Mouse (Mus musculus) WW6 (cell line): ENCODE results near the gene Gm11213.

Experiments
- DNase-seq: peaks from one replicate; pipeline ENCODE4 v3.0.0-alpha.2; 2013; ENCODE audit warnings: low read depth, low spot score

Gm11213 gene

DNA sequence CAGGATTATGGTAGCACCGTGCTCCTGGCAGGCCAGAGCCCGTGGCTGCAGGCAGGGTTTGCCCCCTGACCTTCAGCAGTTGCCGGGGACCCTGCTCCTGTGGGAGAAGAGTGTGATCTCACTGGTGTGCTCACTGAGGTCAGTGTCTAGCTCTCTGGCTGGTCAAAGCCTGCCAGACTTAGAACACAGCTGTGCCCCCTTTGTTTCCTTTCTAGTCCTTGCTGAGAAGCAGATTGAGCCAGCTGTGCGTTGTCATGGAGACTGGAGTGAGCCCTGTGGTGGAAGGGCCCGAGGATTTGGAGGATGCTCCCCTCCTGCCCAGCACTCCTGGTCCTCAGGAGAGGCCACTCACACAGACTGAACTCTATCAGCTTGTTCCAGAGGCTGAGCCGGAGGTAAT is 25.0 kb downstream of the Gm11213 start:
- DNase-seq = no peak

DNA sequence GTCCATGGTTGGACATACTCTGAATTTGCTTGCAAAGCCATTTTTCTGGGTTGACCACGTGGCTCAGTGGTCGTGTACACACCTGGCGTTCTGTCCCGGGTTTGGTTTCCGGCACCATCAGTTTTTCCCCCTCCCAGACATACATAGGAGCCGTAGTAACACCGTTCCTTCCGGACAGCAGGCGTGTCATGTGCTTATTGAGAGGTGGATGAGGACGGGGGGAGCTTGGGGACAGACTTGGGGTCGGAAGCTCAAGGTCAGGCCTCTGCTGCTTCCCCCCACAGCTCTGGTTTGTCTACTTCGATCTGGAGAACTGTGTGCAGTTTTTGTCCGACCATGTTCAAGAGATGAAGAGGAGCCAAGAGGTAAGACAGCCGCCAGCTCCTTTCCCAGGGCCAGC is 25.4 kb downstream of the Gm11213 start:
- DNase-seq = no peak

DNA sequence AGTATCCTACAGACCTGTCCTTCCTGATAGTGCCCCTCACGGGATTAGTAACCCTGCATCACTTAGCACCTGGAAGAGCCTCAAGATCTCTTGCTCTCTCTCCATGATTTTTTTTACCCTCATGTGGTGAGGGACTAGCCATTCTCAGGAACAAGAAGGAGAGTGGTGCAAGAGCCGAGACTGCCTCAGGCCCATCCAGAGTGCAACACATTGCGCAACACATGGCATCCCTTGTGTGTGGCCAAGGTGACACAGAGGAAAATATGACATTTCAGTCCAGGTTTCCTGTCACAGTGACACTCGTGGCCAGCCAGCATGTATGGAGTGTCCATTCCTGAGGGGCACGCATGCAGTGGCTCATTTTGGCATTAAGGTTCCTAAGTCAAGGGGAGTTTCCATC is 32.4 kb downstream of the Gm11213 start:
- no peak for DNase-seq

- DNase-seq = no peak
These were observed 34.8 kb downstream of the Gm11213 start for GRCm38 (mm10) chr4:63570208-63570781.

DNA sequence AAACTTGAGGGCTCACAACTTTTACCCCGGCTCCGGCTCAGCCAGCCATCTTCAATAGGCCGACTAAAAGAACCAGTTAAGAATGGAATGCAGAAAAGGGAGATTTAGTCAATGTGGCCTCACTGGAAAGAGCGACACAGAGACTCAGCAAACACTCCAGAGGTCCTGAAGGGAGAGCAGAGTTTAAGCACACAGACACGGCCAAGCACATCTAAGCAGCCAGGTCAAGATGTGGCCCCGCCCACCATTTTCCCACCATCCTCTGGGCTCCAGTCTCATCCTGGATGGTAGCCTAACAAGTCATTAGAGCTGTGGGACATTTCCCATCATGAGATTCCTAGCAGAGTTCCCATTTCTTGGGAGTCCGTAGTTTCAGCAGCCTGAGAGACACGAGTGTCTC is 35.7 kb downstream of the Gm11213 start:
- no peak for DNase-seq

DNA sequence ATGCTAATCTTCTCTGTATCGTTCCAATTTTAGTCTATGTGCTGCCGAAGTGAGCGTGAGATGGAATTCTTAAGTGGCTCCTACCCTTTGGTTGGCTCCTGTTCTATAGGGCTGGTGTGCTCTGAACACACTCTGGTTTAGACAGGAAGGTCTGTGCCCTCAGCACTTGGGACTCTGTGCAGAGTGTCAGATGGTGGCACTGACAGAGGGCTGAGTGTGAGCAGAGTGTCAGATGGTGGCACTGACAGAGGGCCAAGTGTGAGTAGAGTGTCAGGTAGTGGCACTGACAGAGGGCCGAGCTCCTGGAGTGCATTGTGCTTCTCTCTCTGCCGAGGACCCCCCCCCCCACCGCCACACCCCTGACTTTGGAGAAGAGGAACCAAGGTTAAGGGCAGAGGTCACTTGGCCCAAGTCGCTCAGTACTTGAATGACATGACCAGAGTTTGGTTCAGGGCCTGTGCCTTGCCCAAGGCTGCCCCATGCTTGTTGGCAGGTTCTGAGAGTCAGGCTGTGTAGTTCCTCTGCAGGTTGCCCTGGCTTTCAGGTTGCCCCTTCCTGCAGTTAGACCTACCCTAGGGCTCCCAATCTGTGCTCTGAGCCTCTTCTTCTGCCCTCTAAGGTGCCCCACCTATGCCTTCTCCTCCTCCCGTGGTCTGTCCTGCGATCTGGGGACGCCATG is 37.2 kb downstream of the Gm11213 start:
- no peak for DNase-seq

DNA sequence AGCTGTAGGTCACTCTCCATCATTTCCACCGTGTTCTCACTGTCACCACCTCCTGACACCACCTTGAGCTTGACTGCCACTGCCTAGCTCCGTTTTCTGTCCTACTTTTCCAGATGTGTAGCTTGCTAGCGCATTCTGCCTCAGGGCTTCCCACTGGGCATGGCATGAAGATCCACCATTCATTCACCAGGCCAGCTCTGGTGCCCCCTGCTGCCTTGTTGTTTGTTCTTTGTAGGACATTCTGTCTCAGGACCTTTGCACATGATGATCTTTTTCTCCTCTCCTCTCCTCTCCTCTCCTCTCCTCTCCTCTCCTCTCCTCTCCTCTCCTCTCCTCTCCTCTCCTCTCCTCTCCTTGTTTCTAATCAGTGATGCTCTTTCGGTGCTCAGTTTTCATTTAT is 42.3 kb downstream of the Gm11213 start:
- DNase-seq = no peak

GRCm38 (mm10) chr4:63561861-63562675 is 43.0 kb downstream of the Gm11213 start:
- no peak for DNase-seq

GRCm38 (mm10) chr4:63560079-63560478 is 45.0 kb downstream of the Gm11213 start:
- DNase-seq = no peak

DNA sequence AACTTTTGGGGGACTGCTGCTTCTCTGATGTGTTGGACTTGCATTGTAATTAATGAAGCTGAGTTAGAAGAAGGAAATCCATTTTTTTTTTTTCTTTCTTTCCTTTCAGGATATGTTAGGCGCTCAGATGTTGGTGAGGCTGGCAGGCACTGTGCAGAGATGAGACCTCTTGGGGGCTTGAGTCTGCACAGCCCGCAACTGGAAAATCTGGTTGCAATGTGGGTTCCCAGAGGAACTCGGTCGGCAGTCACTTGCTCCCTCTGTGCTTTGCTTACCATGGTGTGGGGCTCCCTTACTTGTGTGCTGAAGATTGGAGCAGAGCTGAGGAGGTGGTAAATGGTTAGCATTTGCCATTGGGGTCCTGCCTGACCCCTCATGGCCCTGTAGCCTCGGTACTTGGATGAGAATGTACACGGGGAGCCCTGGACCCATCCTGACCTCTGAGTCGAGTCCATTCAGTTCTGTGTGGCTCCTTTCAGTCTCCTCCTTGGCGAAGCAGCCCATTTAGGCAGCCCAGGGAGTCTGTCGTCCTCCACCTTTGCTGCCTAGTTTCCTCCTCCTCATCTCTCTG is 45.8 kb downstream of the Gm11213 start:
- DNase-seq = no peak

DNA sequence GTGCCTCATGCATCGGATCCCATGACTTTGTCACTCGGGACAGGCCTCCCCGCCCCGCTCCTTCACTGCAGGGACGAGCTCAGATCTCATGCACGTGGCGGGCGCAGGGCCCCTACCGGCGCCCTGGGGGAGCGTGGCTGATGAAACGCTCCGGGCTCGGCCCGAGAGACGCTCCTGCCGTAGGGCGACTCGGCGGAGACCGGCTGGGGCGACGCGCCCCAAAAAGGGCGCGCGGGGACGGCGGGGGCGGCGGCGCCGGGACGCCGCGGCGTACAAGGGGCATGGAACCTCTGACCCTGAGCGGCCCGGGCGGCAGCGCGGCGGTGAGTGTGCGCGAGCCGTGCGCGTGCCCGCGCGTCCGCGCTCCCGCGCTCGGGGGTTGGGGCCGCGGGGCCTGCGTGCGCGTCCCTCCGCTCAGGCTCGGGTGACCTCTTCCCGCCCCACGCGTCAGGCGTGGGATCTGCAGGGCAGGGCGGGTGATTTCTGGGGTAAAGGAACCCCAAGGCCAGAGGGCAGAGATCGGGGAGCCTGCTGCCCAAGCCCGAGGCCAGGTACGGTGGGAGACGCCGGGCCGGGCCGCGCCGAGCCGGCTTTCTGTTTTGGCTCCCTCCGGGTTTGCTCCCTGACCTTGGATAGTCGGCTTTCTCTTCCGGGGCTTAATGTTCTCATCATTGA is 46.5 kb downstream of the Gm11213 start, which contains the start of gene Tmem268:
Gene Tmem268, plus strand, starts transcription at position 375 of the 675 bp plus-strand sequence.
- no peak for DNase-seq

- no peak for DNase-seq
These were observed 47.7 kb downstream of the Gm11213 start for GRCm38 (mm10) chr4:63557124-63558059.

DNA sequence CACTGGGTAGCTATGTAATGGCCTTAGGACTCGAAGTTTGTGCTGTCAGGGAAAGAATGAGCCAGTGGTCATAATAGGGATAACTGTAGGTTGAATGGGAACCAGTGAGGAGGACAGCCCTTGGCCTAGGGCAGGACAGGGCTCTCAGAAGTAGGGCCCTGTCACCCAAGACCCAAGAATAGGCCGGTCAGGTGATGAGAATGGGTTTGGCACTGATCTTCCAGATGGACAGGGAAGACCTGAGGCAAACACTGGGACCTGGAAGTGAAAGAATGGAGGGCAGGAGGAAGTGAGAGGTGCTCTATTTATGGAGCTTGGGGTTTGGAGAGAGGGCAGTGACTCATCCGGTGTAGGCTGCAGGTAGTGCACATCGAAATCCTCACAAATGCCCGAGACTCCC is 48.4 kb downstream of the Gm11213 start:
- DNase-seq = no peak

GRCm38 (mm10) chr4:63555111-63555510 is 50.0 kb downstream of the Gm11213 start:
- no peak for DNase-seq

- DNase-seq = no peak
These were observed 50.4 kb downstream of the Gm11213 start for GRCm38 (mm10) chr4:63554616-63555015.

GRCm38 (mm10) chr4:63553789-63554576 is 51.1 kb downstream of the Gm11213 start:
- no peak for DNase-seq

DNA sequence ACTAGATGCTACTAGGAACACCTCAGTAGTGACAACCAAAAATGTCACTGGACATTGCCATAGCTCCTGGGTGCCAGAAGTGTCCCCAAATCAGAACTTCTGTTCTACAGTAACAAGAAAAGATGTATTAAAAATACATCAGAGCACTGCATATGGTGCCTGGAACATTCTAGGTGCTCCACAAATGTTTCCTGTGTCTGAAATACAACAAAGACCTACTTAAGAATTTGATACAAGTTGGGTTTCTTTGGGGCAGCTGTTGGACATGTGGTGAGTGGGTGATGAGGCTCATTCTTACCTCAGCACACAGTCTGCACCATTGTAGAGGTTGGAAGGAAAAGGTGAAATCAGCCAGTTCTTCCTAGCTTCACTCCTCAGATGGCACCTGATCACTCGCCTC is 52.2 kb downstream of the Gm11213 start:
- DNase-seq = no peak

DNA sequence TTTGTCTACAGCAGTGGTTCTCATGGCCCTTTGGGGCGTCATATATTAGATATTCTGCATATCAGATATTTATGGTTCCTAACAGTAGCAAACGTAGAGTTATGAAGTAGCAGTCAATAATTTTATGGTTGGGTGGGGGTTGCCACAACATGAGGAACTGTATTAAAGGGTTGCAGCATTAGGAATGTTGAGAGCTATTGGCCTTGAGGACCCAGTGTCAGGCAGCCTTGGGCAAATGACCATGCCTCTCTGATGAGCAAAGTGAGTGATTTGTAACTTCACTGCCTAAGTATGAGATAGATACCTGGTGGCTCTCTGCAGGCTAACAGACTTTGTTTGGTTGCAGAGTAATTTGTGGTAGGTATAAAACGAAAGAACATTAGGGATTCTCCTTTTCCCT is 54.2 kb downstream of the Gm11213 start:
- no peak for DNase-seq

- DNase-seq = no peak
These were observed 56.6 kb downstream of the Gm11213 start for GRCm38 (mm10) chr4:63548491-63548890.

DNA sequence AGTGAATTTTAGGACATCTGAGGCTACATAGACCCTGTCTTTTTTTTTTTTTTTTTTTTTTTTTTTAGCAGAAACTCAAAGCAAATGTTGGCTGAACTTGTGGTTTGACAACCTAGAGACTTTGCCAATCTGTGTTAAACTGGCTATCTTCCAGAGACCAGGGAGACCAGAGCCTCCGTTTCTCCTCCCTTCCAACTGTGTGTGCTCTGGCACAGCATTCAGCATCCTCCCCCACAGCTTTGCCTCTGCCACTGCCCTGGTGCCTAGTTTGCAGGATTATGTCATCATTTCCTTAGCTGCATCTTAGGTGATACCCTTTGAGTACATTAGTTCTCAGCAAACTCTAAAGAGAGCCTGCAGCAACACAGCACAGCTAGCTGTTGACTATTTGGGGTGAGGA is 57.3 kb downstream of the Gm11213 start:
- DNase-seq = no peak
